Mouse (Mus musculus) testis, adult 10 weeks (tissue): ENCODE measurements around the gene Mast1. TPM values are rescaled to one million over a fixed set of nuclear protein-coding genes. Genes with fewer than 3 reads are reported as not detected.

ENCODE experiments used
- polyA plus RNA-seq: library from polyadenylated mRNA; stranded (reverse); fragments of 350-450 nt; fragmentation: Illumina TruSeq; extraction: RNeasy Lipid Tissue Mini Kit (QIAGEN cat#74804); gene quantifications from one replicate; pipeline ENCODE4 v1.2.3, GENCODE M21; 2014; ENCODE audit warnings: low read depth, low replicate concordance

Mast1 gene
- not detected for polyA plus RNA-seq

DNA sequence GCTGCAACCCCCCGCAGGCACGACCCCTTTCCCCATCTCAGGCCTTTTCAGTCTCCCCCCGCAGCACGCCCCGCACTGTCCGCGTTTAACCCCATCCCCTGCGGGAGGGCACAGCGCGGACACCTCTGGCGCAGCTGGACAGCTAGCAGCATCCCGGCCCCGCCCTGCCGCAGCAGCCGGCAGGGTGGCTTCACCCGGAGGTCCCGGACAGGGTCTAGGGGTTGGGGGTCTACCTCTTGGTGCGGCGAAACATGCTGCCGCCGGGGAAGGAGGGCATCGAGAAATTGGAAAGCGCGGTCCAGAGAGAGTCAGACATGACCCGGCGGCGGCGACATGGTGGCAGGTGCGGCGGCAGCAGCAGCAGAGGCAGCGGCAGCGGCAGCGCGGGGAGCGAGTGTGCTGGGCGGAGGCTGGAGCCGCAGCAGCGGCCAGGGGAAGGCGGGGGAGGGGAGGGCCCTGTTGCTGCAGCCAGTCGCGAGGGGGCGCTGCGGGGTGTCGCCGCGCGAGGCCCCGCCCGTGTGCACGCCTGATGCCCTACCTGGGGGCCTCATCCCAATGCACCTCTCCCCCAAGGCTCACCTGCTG is at the start of gene Mast1:
Mast1 (minus strand) TSS at position 398 of the 585 bp plus-strand sequence.

DNA sequence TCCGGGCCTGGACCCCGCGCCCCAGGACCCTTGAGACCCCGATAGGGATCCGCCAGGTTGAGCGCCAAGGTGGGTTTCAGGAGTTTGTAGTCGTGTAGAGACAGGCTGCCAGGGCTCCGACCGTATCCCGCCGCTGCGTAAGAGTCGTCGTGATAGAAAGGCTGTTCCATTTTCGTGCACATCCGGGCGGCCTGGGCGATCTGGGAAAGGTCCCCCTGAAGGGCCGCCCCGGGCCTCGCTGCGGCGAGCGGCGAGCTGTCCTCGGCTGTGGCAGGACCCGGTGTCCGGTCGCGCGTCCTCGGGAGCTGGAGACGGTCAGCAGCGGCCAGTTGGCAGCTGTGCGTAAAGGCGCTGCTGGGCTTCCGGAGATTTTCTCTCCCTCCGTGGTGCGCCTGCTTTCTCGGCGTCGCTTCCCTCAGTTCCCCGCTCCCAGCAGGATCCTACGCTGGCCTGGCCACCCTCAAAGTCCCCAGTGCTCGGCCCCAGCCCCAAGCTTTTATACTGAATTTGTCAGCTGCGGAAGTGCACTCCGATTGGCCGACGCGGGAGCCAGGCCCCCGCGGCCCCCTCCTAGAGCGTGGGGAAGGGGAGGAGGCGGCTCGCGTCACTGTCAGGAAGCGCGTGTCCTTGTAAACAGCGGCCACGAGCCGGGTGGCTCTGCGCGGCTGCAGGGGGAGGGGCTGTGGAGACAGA is 41.2 kb upstream of the Mast1 start, which contains the start of gene Junb:
Junb (minus strand) TSS at position 471 of the 693 bp plus-strand sequence.

GRCm38 (mm10) chr8:84969241-84970134 is 32.3 kb upstream of the Mast1 start, which contains the start of the genes Gm49661, Prdx2 and Rnaseh2a:
Gm49661 (minus strand) TSS chr8:84969433.
Prdx2 (plus strand) TSS chr8:84969587.
Rnaseh2a (minus strand) TSS chr8:84969767.

DNA sequence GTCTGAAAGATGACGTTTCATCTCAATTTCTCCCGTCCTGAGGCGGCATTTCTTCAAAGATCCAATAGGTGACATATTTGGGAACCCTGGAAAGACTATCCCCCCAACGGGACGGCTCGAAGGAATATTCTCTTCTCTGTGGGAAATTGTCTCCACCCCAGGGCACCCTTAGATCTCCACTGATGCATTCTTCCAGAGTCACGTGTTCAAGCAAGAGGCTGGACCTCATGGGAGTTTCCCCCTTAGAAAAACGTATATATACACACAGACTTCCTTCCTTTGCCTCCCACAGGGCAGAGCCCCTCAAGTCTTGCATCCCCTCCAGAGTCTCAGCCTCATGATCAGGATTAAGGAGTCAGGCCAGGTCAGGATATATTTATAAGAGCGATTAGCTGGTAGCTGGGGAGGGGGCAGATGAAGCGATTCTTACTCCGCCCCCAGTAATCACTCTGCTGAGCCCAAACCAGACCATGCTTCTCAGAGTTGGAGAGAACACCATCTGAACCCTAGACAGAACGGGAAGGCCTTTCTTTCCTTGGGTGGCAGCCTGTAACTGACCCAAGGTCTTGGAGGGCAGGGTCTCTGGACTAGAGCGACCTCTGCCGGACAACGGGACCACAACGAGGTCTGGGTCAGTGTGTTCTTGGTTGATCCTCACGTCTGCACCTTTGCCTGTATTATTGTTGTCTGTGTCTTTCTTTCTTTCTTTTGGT is 9.5 kb upstream of the Mast1 start, which contains the start of gene Rtbdn:
Rtbdn (plus strand) TSS at position 464 of the 713 bp plus-strand sequence.

DNA sequence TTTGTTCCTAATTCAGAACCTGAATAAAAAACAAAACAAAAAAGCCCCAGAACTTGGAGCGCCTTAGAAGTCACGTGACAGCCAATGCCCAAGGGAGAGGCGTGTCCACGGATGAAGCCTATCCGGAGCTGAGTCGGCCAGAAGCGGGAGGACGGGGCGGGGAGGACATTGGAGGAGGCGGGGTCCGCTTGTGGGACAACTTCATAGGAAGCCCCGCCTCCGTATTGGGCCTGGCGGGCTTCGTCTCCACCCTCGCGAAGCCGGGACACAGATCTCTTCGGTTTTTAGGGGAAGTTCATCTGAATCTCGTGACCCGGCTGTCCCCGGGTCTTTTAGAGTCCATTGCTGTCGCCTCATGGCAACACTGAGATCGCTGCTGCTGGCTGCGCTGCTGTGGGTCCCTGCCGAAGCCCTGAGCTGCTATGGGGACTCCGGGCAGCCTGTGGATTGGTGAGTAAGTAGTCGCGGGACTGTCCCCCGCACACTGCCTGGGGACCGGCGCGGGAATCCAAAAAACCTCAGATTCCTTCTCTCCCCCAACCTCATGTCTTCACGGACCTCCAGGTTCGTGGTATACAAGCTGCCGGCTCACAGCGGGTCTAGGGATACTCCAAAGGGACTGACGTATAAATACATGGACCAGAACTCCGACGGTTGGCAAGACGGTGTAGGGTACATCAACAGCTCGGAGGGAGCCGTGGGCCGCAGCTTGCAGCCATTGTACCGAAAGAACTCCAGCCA is 28.6 kb downstream of the Mast1 start, which contains the start of gene Dnase2a:
Dnase2a (plus strand) TSS at position 140 of the 741 bp plus-strand sequence.

DNA sequence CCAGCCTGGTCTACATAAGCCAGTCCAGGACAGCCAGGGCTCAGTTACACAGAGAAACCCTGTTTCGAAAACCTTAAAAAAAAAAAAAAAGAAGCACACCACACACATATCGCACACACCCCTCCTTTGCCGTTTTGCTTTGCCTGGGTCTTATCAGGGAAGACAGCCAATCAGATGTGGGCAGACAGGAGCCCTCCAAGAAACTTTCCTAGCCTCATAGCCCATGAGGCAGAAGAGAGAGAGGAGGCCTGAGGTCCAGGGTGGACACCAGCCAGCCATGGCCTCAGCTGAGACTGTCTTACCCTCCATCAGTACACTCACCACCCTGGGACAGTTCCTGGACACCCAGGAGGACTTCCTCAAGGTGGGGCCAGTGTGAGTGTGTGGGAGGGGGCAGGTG is 35.4 kb downstream of the Mast1 start, which contains the start of gene Klf1:
Klf1 (plus strand) TSS at position 177 of the 400 bp plus-strand sequence.

GRCm38 (mm10) chr8:84893709-84894134 is 43.4 kb downstream of the Mast1 start, which contains the start of gene Gcdh:
Gcdh (minus strand) TSS chr8:84893921.

DNA sequence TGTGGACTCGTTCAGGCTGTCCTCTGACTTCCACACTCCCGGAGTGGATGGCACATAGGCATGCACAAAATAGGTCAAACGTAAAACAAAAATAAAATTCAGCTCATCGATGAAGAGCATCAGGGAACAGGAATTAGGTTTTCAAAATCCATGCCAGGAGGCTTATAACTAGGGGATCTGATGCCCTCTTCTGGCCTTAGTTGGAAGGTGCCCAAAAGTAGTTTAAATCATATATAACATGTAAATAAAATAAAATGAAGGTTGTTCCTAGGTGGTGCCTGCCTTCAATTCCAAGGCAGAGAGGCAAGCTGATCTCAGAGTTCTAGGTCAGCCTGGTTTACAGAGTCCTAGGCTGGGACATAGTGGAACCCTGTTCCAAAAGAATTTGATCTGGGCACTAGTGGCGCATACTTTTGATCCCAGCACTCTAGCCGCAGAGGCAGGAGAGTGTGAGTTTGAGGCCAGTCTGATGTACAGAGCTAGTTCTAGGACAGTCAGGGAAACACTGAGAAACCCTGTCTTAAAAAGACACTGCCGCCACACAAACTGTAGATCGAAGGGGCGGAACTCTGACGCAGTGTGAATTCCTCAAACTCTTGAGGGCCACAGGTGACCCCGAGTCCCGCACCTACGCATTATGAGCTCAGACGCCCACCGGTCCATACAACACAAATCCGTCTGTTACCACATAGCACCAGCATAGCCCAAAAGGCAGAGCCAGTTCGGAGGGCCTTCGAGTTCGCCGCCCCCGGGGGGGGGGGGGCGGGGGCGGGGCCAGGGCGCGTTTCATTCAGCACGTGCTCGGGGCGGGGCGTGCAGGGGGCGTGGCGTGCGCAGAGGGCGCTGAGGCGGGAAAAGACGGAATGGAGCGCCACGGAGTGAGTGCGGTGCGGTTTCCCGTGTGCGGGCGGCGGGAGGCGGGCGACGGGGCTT is 65.5 kb downstream of the Mast1 start, which contains the start of gene Syce2:
Syce2 (plus strand) TSS at position 736 of the 933 bp plus-strand sequence.

Other genes with a start within 250 kb of the Mast1 start
- 1.1 TPM for gene Nacc1, start 249.5 kb downstream of the Mast1 start, polyA plus RNA-seq
- not detected for gene Lyl1, start 235.9 kb downstream of the Mast1 start, polyA plus RNA-seq
- not detected for gene G430095P16Rik, start 214.4 kb downstream of the Mast1 start, polyA plus RNA-seq
- gene Nfix, start 137.0 kb downstream of the Mast1 start, polyA plus RNA-seq: 1.3 TPM
- 21.7 TPM for gene Dand5, start 114.5 kb downstream of the Mast1 start, polyA plus RNA-seq
- 0.55 TPM for gene Gadd45gip1, start 105.8 kb downstream of the Mast1 start, polyA plus RNA-seq
- 7.1 TPM for gene Rad23a, start 96.7 kb downstream of the Mast1 start, polyA plus RNA-seq
- gene Calr, start 90.4 kb downstream of the Mast1 start, polyA plus RNA-seq: 720 TPM
- gene Farsa, start 80.4 kb downstream of the Mast1 start, polyA plus RNA-seq: 6.7 TPM
- 458 TPM for gene Syce2, start 65.2 kb downstream of the Mast1 start, polyA plus RNA-seq
- gene Gcdh, start 43.4 kb downstream of the Mast1 start, polyA plus RNA-seq: 3.6 TPM
- 0.22 TPM for gene Klf1, start 35.4 kb downstream of the Mast1 start, polyA plus RNA-seq
- gene Dnase2a, start 28.8 kb downstream of the Mast1 start, polyA plus RNA-seq: 1.5 TPM
- not detected for gene Rtbdn, start 9.6 kb upstream of the Mast1 start, polyA plus RNA-seq
- gene Gm49661, start 32.1 kb upstream of the Mast1 start, polyA plus RNA-seq: not detected
- 15.6 TPM for gene Prdx2, start 32.2 kb upstream of the Mast1 start, polyA plus RNA-seq
- 87.9 TPM for gene Rnaseh2a, start 32.4 kb upstream of the Mast1 start, polyA plus RNA-seq
- gene Junb, start 41.4 kb upstream of the Mast1 start, polyA plus RNA-seq: not detected
- 14.0 TPM for gene Hook2, start 53.2 kb upstream of the Mast1 start, polyA plus RNA-seq
- gene Best2, start 77.2 kb upstream of the Mast1 start, polyA plus RNA-seq: not detected
- 16.5 TPM for gene Asna1, start 87.9 kb upstream of the Mast1 start, polyA plus RNA-seq
- 13.2 TPM for gene Trir, start 89.5 kb upstream of the Mast1 start, polyA plus RNA-seq
- 14.0 TPM for gene Tnpo2, start 99.6 kb upstream of the Mast1 start, polyA plus RNA-seq
- 5.7 TPM for gene Fbxw9, start 122.7 kb upstream of the Mast1 start, polyA plus RNA-seq
- gene Gm5741, start 130.6 kb upstream of the Mast1 start, polyA plus RNA-seq: not detected
- gene Dhps, start 134.4 kb upstream of the Mast1 start, polyA plus RNA-seq: 12.3 TPM
- 2.9 TPM for gene Wdr83os, start 143.4 kb upstream of the Mast1 start, polyA plus RNA-seq
- 1.3 TPM for gene Wdr83, start 143.9 kb upstream of the Mast1 start, polyA plus RNA-seq
- gene Man2b1, start 145.9 kb upstream of the Mast1 start, polyA plus RNA-seq: 3.9 TPM
- 0.83 TPM for gene Zfp791, start 185.7 kb upstream of the Mast1 start, polyA plus RNA-seq
- gene Cks1brt, start 214.6 kb upstream of the Mast1 start, polyA plus RNA-seq: not detected